Mouse (Mus musculus) myocyte (in vitro differentiated cells): ENCODE measurements around the gene Wdpcp.

Experiments
- CEBPB ChIP-seq: IDR thresholded peaks from 2 replicates; pipeline ENCODE4 v1.6.1; 2011; ENCODE audit warnings: mild to moderate bottlenecking, moderate library complexity; ENCODE audit not compliant: poor library complexity, insufficient read depth, severe bottlenecking
- E2F4 ChIP-seq: IDR thresholded peaks from one replicate; pipeline ENCODE4 v1.6.1; 2011; ENCODE audit warnings: mild to moderate bottlenecking, control low read depth, moderate library complexity; ENCODE audit not compliant: insufficient read depth
- MAX ChIP-seq: IDR thresholded peaks from one replicate; pipeline ENCODE4 v1.6.1; 2011; ENCODE audit warnings: low read depth, mild to moderate bottlenecking, control low read depth
- MYOD1 ChIP-seq, 3 experiments: IDR thresholded peaks; one replicate each; pipeline ENCODE4 v1.6.1; 2011; ENCODE audit warnings: control low read depth in 2 of 3, low read depth in 2 of 3, mild to moderate bottlenecking in 2 of 3, moderate library complexity in 1 of 3; ENCODE audit not compliant: insufficient read length in 2 of 3, control insufficient read depth in 1 of 3
- MYOG ChIP-seq, 3 experiments: IDR thresholded peaks; one replicate each; pipeline ENCODE4 v1.6.1; 2011; ENCODE audit warnings: control low read depth in 2 of 3, low read depth in 2 of 3, mild to moderate bottlenecking in 2 of 3; ENCODE audit not compliant: insufficient read length in 2 of 3, control insufficient read depth in 1 of 3, insufficient read depth in 1 of 3
- POLR2A ChIP-seq: IDR thresholded peaks from one replicate; pipeline ENCODE4 v1.6.1; 2011; ENCODE audit warnings: low read depth, mild to moderate bottlenecking, control low read depth, moderate library complexity; ENCODE audit not compliant: insufficient read length
- TCF12 ChIP-seq: IDR thresholded peaks from one replicate; pipeline ENCODE4 v1.6.1; 2011; ENCODE audit warnings: mild to moderate bottlenecking, control low read depth; ENCODE audit not compliant: poor library complexity, insufficient read depth, severe bottlenecking
- USF1 ChIP-seq: IDR thresholded peaks from one replicate; pipeline ENCODE4 v1.6.1; 2011; ENCODE audit warnings: low read depth, mild to moderate bottlenecking, control low read depth, moderate library complexity

DNA sequence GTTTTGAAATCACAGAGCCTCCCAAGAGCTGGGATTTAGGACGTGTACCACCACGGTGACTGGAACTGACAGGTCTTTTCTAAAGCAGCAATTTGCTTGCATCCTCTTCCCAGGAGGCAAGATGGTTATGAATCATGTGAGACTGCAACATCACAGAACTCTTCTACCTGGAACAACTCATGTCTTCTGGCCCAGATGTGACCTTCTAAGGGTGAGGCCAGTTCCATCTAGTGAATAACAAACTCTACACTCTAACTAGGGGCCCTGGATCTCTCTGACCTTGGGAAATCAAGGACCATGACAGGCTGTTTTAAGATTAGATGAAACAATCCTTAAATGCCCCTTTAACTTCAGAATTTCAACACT lies 1.9 kb upstream of the Wdpcp start:
- TF ChIP-seq MYOG (IDR thresholded peaks at IDR 0.05; ENCODE audit: control insufficient read depth in 1 of 3, insufficient read depth in 1 of 3, insufficient read length in 2 of 3, low read depth in 2 of 3) (no peak), TCF12 (no peak), CEBPB (no peak), POLR2A (no peak), USF1 (no peak), MAX (no peak), E2F4 (no peak), MYOD1 (IDR thresholded peaks at IDR 0.05; ENCODE audit: control insufficient read depth in 1 of 3, insufficient read length in 2 of 3, low read depth in 2 of 3) (no peak)
